Mouse (Mus musculus) spleen, adult 12 weeks (tissue): ENCODE data around the gene Mepe.

ENCODE experiments used
- DNase-seq: peaks from one replicate; pipeline ENCODE4 v3.0.0; 2022; ENCODE audit warnings: low spot score

Mepe gene

GRCm38 (mm10) chr5:104325029-104325428 is at the start of gene Mepe:
Mepe (plus strand) TSS chr5:104325329.
- no peak for DNase-seq

- no peak for DNase-seq
Measured at GRCm38 (mm10) chr5:104294201-104294600, 30.9 kb upstream of the Mepe start.

GRCm38 (mm10) chr5:104298994-104299393 is 26.1 kb upstream of the Mepe start, which contains the start of gene Ibsp:
Ibsp (plus strand) TSS chr5:104299171.
- DNase-seq = no peak

GRCm38 (mm10) chr5:104314073-104314472 is 11.1 kb upstream of the Mepe start:
- DNase-seq = no peak

- DNase-seq = no peak
Measured at GRCm38 (mm10) chr5:104326884-104327283, 1.8 kb downstream of the Mepe start.

GRCm38 (mm10) chr5:104327389-104327788 is 2.3 kb downstream of the Mepe start:
- no peak for DNase-seq

GRCm38 (mm10) chr5:104327876-104328275 is 2.7 kb downstream of the Mepe start:
- DNase-seq = no peak

- DNase-seq = no peak
Measured at GRCm38 (mm10) chr5:104328317-104328850, 3.3 kb downstream of the Mepe start.

- DNase-seq = no peak
Measured at GRCm38 (mm10) chr5:104329381-104329780, 4.3 kb downstream of the Mepe start.

- no peak for DNase-seq
Measured at GRCm38 (mm10) chr5:104330088-104330487, 5.0 kb downstream of the Mepe start.

GRCm38 (mm10) chr5:104332296-104332695 is 7.2 kb downstream of the Mepe start:
- no peak for DNase-seq

GRCm38 (mm10) chr5:104333231-104333640 is 8.1 kb downstream of the Mepe start:
- no peak for DNase-seq

GRCm38 (mm10) chr5:104333643-104334042 is 8.5 kb downstream of the Mepe start:
- DNase-seq = no peak

- no peak for DNase-seq
Measured at GRCm38 (mm10) chr5:104334516-104334915, 9.4 kb downstream of the Mepe start.

- DNase-seq = no peak
Measured at GRCm38 (mm10) chr5:104335962-104336361, 10.8 kb downstream of the Mepe start.

GRCm38 (mm10) chr5:104337491-104337890 is 12.4 kb downstream of the Mepe start:
- no peak for DNase-seq

GRCm38 (mm10) chr5:104339009-104339408 is 13.9 kb downstream of the Mepe start:
- no peak for DNase-seq

- no peak for DNase-seq
Measured at GRCm38 (mm10) chr5:104339706-104340512, 14.8 kb downstream of the Mepe start.

GRCm38 (mm10) chr5:104340513-104340829 is 15.3 kb downstream of the Mepe start:
- DNase-seq = no peak

GRCm38 (mm10) chr5:104342881-104343280 is 17.8 kb downstream of the Mepe start:
- DNase-seq = no peak

GRCm38 (mm10) chr5:104344526-104345240 is 19.6 kb downstream of the Mepe start:
- no peak for DNase-seq

GRCm38 (mm10) chr5:104345241-104345630 is 20.1 kb downstream of the Mepe start:
- DNase-seq = no peak

- DNase-seq = no peak
Measured at GRCm38 (mm10) chr5:104351041-104351440, 25.9 kb downstream of the Mepe start.
